Mouse (Mus musculus) C2C12 (cell line): ENCODE data around the gene Lamb3. TPM values are rescaled to one million over a fixed set of nuclear protein-coding genes. Genes with fewer than 3 reads are reported as not detected.

Experiments
- H3K27me3 ChIP-seq: one replicate; pipeline ENCODE4 v1.6.1; 2011; ENCODE audit not compliant: control insufficient read depth, insufficient read depth, insufficient read length
- H3K36me3 ChIP-seq: one replicate; pipeline ENCODE4 v1.6.1; 2011; ENCODE audit not compliant: control insufficient read depth, insufficient read depth
- H3K4me3 ChIP-seq: one replicate; pipeline ENCODE4 v1.5.1; 2011; ENCODE audit warnings: mild to moderate bottlenecking, control low read depth; ENCODE audit not compliant: poor library complexity, insufficient read depth, severe bottlenecking
- H3K79me2 ChIP-seq: one replicate; pipeline ENCODE4 v1.6.1; 2011; ENCODE audit not compliant: control insufficient read depth, insufficient read depth
- H3K79me3 ChIP-seq: one replicate; pipeline ENCODE4 v1.6.1; 2011; ENCODE audit warnings: low read depth, control low read depth
- H3ac ChIP-seq: one replicate; pipeline ENCODE3; 2011; ENCODE audit warnings: low read depth; ENCODE audit not compliant: control insufficient read depth, insufficient read length
- CEBPB ChIP-seq: IDR thresholded peaks from one replicate; pipeline ENCODE4 v1.6.1; 2011; ENCODE audit warnings: low read depth, mild to moderate bottlenecking, control low read depth, moderate library complexity
- CTCF ChIP-seq: IDR thresholded peaks from one replicate; pipeline ENCODE4 v1.5.1; 2011; ENCODE audit not compliant: control insufficient read depth, insufficient read depth, insufficient read length
- FOSL1 ChIP-seq: IDR thresholded peaks from one replicate; pipeline ENCODE4 v1.8.0; 2011; ENCODE audit warnings: mild to moderate bottlenecking, low read length; ENCODE audit not compliant: poor library complexity, insufficient read depth, severe bottlenecking
- MAX ChIP-seq: IDR thresholded peaks from one replicate; pipeline ENCODE4 v1.6.1; 2011; ENCODE audit warnings: mild to moderate bottlenecking, control low read depth
- MYOD1 ChIP-seq: IDR thresholded peaks from one replicate; pipeline ENCODE4 v1.6.1; 2011; ENCODE audit warnings: low read depth; ENCODE audit not compliant: control insufficient read depth, insufficient read length
- MYOG ChIP-seq: IDR thresholded peaks from one replicate; pipeline ENCODE4 v1.6.1; 2011; ENCODE audit not compliant: control insufficient read depth, insufficient read length; ENCODE audit errors: extremely low read depth
- USF1 ChIP-seq: IDR thresholded peaks from one replicate; pipeline ENCODE4 v1.6.1; 2011; ENCODE audit warnings: low read depth, mild to moderate bottlenecking, control low read depth, moderate library complexity
- polyA plus RNA-seq: library from polyadenylated mRNA; unstranded; fragments of >200 nt; fragmentation: generic; extraction: Trizol; gene quantifications from one replicate; pipeline ENCODE4 v1.2.1, GENCODE M21; 2012; ENCODE audit warnings: missing spikeins

Lamb3 gene
- polyA plus RNA-seq, 1 experiment, result 5.3 TPM

DNA sequence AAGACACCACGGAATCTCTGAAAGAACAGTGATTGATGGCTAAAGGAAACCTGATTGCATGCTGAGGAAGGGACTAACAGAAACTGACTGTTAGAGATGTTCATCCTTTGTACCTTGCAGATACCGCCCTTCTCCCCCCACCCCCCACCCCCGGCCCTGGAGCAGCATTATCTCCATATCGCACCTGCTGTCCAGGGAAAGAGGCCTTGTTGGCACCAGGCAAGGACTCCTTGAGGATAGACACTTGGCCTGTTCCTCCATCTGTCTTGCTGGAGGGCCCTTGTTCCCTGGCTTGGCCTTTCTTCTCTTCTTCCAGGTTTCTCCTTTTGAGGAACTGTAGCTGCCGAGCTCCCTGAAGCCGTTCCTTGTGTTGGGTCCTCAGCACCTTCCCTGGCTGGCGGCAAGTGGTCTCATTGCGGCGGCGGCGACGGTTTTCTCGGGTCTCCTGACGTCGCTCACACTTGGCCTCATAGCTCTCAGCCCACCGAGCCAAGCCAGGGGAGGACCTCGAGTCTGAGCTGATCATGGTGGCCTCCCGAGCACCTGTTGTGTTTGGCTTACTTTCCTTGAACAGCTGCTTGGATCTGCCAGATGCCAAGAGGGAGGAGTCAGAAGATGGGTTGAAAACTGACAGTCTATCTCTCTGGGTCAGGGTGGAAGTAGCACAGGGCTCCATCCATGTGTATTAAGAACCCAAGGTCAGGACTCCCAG lies 9.8 kb upstream of the Lamb3 start:
- TF ChIP-seq CTCF, result no peak
- TF ChIP-seq MAX, result no peak
- no peak for TF ChIP-seq MYOD1
- no peak for TF ChIP-seq FOSL1
- no peak for TF ChIP-seq MYOG
- TF ChIP-seq CEBPB, result no peak
- Histone ChIP-seq H3K4me3 (no peak overlapping the region), H3K36me3 (no peaks in the 10 kb centered on the region), H3ac (no peak overlapping the region), H3K79me2 (no peaks in the 10 kb centered on the region), H3K27me3 (no peaks in the 10 kb centered on the region), H3K79me3 (no peaks in the 10 kb centered on the region)

GRCm38 (mm10) chr1:193198312-193198711 lies 9.2 kb upstream of the Lamb3 start:
- Histone ChIP-seq H3ac (no peak overlapping the region), H3K4me3 (no peak overlapping the region), H3K36me3 (no peaks in the 10 kb centered on the region), H3K79me2 (no peaks in the 10 kb centered on the region), H3K27me3 (no peaks in the 10 kb centered on the region), H3K79me3 (no peaks in the 10 kb centered on the region)
- TF ChIP-seq CTCF, result peak; percentile 16
- TF ChIP-seq MAX, result no peak
- no peak for TF ChIP-seq CEBPB
- TF ChIP-seq MYOD1, result no peak

DNA sequence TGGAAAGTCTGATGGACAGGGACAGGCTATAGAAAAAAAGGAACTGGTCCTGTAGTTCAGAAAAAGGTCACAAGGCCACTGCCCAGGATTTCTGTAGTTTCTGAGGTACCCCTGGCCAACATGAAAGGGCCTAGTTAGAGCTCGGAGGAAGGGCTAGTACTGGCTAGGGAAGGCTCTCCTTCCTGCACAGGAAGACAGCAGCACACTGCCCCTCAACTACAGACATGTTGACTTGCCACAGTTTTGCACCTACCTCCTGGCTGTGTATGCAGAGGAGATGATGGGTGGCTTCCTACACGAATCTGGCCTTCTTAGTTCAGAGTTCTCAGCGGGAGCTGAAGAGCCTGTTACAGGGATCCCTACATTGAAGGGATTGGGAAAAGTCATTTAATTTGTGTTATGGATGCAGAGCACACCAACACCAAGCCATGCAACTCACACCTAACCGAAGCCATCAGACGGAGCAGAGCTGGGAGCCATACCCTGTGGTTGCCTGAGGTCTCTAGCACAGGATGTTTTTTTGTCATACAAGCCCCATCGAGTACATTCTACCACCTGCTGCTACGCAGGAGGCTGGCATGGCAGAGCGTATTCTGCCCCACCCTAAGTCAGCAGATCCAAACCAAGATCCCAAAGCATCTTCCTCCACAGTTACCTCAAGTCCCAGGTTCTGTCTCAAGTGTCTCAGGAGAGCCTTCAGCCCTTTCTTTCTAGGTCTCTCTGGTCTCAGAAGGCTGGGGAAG lies 6.7 kb upstream of the Lamb3 start:
- no peaks in the 10 kb centered on the region for H3K36me3 ChIP-seq
- TF ChIP-seq CEBPB (no peak), MAX (no peak), FOSL1 (no peak), CTCF (no peak), MYOD1 (no peak), MYOG (no peak), USF1 (no peak)
- H3K79me2 ChIP-seq, result no peaks in the 10 kb centered on the region
- H3K27me3 ChIP-seq, result no peaks in the 10 kb centered on the region
- H3ac ChIP-seq, result no peak overlapping the region
- no peak overlapping the region for H3K4me3 ChIP-seq
- H3K79me3 ChIP-seq, result no peaks in the 10 kb centered on the region

DNA sequence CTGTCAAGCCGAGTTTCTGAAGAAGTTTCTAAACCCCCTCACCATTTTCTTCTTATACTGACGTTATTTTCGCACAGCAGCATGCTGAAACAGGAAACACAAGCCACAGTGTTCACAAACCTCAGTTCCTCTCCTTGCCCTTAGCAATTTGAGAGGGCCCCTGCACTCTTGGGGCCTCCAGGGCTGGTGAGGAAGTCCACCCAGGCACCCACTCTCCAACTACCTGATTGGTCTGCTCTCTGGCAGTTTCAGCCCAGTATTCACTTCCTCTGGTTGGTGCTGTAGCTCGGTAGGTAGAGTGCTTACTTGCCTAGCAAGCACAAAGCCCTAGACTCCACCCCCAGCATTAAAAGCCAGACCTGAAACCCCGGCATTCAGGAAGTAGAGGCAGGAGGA lies 6.1 kb upstream of the Lamb3 start, which contains the start of gene Traf3ip3:
Traf3ip3 (minus strand) TSS at position 321 of the 396 bp plus-strand sequence.
- no peak within 1 kb of the TSS for H3ac ChIP-seq
- no peaks in the 10 kb centered on the region for H3K27me3 ChIP-seq
- no peak within 1 kb of the TSS for H3K4me3 ChIP-seq
- TF ChIP-seq CTCF (no peak), MAX (no peak), MYOD1 (no peak), CEBPB (no peak), MYOG (no peak), USF1 (no peak), FOSL1 (no peak)
- no peaks in the 10 kb centered on the region for H3K79me2 ChIP-seq
- no peaks in the 10 kb centered on the region for H3K79me3 ChIP-seq
- H3K36me3 ChIP-seq, result no peaks in the 10 kb centered on the region

DNA sequence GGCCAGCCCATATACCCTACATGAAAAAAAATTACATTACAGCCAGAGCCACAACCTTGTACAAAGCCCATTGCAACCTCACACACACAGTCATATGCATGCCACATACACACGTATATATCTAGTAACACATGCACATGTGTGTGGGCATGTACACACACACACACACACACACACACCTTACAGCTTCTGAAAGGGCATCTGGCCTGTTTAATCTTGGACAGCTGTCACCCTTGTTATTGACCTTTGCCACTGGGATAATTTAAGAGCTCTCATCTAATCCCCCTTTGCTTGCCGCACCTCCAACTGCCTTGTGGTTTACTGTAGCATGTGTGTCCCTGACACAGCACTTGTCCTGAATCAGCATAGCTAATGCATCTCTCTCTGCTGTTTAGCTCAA lies 3.7 kb upstream of the Lamb3 start:
- Histone ChIP-seq H3K36me3 (no peaks in the 10 kb centered on the region), H3K79me2 (no peaks in the 10 kb centered on the region), H3K79me3 (no peaks in the 10 kb centered on the region), H3K27me3 (no peaks in the 10 kb centered on the region), H3ac (no peak overlapping the region), H3K4me3 (no peak overlapping the region)
- TF ChIP-seq MYOD1, result no peak
- TF ChIP-seq USF1, result no peak
- no peak for TF ChIP-seq FOSL1
- TF ChIP-seq MYOG, result no peak
- no peak for TF ChIP-seq CTCF
- no peak for TF ChIP-seq MAX
- TF ChIP-seq CEBPB, result no peak
